Mouse (Mus musculus) erythroblast, embryonic 14.5 days (primary cell): ENCODE measurements at regions not wholly inside any gene's neighbourhood (a gene's known extent, or its start where the extent isn't known, plus 50 kb on each side); places are given as distances from the start of the nearest gene placed in this dataset.

Experiments used
- H3K27me3 ChIP-seq: 2 replicates; pipeline ENCODE4 v1.6.1; 2012; ENCODE audit warnings: inconsistent platforms; ENCODE audit not compliant: control insufficient read depth
- H3K36me3 ChIP-seq: 2 replicates; pipeline ENCODE4 v1.6.1; 2012; ENCODE audit warnings: mild to moderate bottlenecking, inconsistent platforms; ENCODE audit not compliant: control insufficient read depth
- H3K4me1 ChIP-seq: 2 replicates; pipeline ENCODE4 v1.6.1; 2012; ENCODE audit warnings: inconsistent platforms; ENCODE audit not compliant: control insufficient read depth
- H3K4me3 ChIP-seq: replicated peaks from 2 replicates; pipeline ENCODE3; 2012; ENCODE audit warnings: moderate library complexity, mild to moderate bottlenecking, inconsistent platforms
- H3K9me3 ChIP-seq: 2 replicates; pipeline ENCODE4 v1.6.1; 2012; ENCODE audit warnings: low read length, inconsistent platforms, mixed read lengths; ENCODE audit not compliant: control insufficient read depth
- GATA1 ChIP-seq: IDR thresholded peaks from 2 replicates; pipeline ENCODE4 v1.6.1; 2012; ENCODE audit warnings: low read length, inconsistent platforms, mixed read lengths
- TAL1 ChIP-seq: IDR thresholded peaks from 3 replicates; pipeline ENCODE4 v1.6.1; 2012; ENCODE audit warnings: low read length, inconsistent platforms, mixed read lengths

GRCm38 (mm10) chr15:87922781-87923446 is 378.8 kb downstream of the Fam19a5 start:
- Histone ChIP-seq H3K9me3 (peaks cover 35% of the 10 kb centered on the region), H3K4me1 (no peaks in the 10 kb centered on the region), H3K36me3 (no peaks in the 10 kb centered on the region), H3K4me3 (no peak overlapping the region), H3K27me3 (no peaks in the 10 kb centered on the region)
- TF ChIP-seq GATA1 (no peak), TAL1 (no peak)

- no peak overlapping the region for H3K4me3 ChIP-seq
- no peaks in the 10 kb centered on the region for H3K4me1 ChIP-seq
- no peaks in the 10 kb centered on the region for H3K36me3 ChIP-seq
- TF ChIP-seq TAL1, result no peak
- TF ChIP-seq GATA1, result no peak
- no peaks in the 10 kb centered on the region for H3K27me3 ChIP-seq
- peaks cover 36% of the 10 kb centered on the region for H3K9me3 ChIP-seq
Observed at GRCm38 (mm10) chr15:87923906-87924305, 379.8 kb downstream of the Fam19a5 start.

GRCm38 (mm10) chr15:87936041-87936440 is 391.9 kb downstream of the Fam19a5 start:
- Histone ChIP-seq H3K36me3 (no peaks in the 10 kb centered on the region), H3K4me1 (no peaks in the 10 kb centered on the region), H3K9me3 (peaks cover 60% of the 10 kb centered on the region), H3K27me3 (no peaks in the 10 kb centered on the region), H3K4me3 (no peak overlapping the region)
- TF ChIP-seq TAL1 (no peak), GATA1 (no peak)

GRCm38 (mm10) chr15:87940837-87941236 is 396.7 kb downstream of the Fam19a5 start:
- no peaks in the 10 kb centered on the region for H3K27me3 ChIP-seq
- TF ChIP-seq GATA1 (no peak), TAL1 (no peak)
- no peaks in the 10 kb centered on the region for H3K36me3 ChIP-seq
- no peak overlapping the region for H3K4me3 ChIP-seq
- no peaks in the 10 kb centered on the region for H3K4me1 ChIP-seq
- H3K9me3 ChIP-seq, result peaks cover 55% of the 10 kb centered on the region

- no peaks in the 10 kb centered on the region for H3K36me3 ChIP-seq
- no peaks in the 10 kb centered on the region for H3K4me1 ChIP-seq
- peaks cover 43% of the 10 kb centered on the region for H3K9me3 ChIP-seq
- no peaks in the 10 kb centered on the region for H3K27me3 ChIP-seq
- no peak overlapping the region for H3K4me3 ChIP-seq
- no peak for TF ChIP-seq GATA1
- TF ChIP-seq TAL1, result no peak
Observed at GRCm38 (mm10) chr15:87952531-87952930, 408.4 kb downstream of the Fam19a5 start.

- no peak overlapping the region for H3K4me3 ChIP-seq
- no peaks in the 10 kb centered on the region for H3K4me1 ChIP-seq
- H3K36me3 ChIP-seq, result no peaks in the 10 kb centered on the region
- TF ChIP-seq GATA1 (no peak), TAL1 (no peak)
- H3K27me3 ChIP-seq, result no peaks in the 10 kb centered on the region
- peaks cover 55% of the 10 kb centered on the region for H3K9me3 ChIP-seq
Observed at GRCm38 (mm10) chr15:87955685-87956256, 411.7 kb downstream of the Fam19a5 start.

- no peaks in the 10 kb centered on the region for H3K27me3 ChIP-seq
- TF ChIP-seq TAL1, result no peak
- TF ChIP-seq GATA1, result no peak
- no peak overlapping the region for H3K4me3 ChIP-seq
- no peaks in the 10 kb centered on the region for H3K36me3 ChIP-seq
- H3K9me3 ChIP-seq, result peaks cover 47% of the 10 kb centered on the region
- no peaks in the 10 kb centered on the region for H3K4me1 ChIP-seq
Observed at GRCm38 (mm10) chr15:87958866-87959265, 414.8 kb downstream of the Fam19a5 start.

- H3K27me3 ChIP-seq, result no peaks in the 10 kb centered on the region
- no peak overlapping the region for H3K4me3 ChIP-seq
- H3K36me3 ChIP-seq, result no peaks in the 10 kb centered on the region
- no peaks in the 10 kb centered on the region for H3K4me1 ChIP-seq
- no peak for TF ChIP-seq GATA1
- no peak for TF ChIP-seq TAL1
- peaks cover 68% of the 10 kb centered on the region for H3K9me3 ChIP-seq
Observed at GRCm38 (mm10) chr15:87972641-87973040, 428.5 kb downstream of the Fam19a5 start.

GRCm38 (mm10) chr15:87987322-87987985 is 443.4 kb downstream of the Fam19a5 start:
- peaks cover 33% of the 10 kb centered on the region for H3K9me3 ChIP-seq

More at GRCm38 (mm10) chr15:87987322-87987985, 443.4 kb downstream of the Fam19a5 start:
- H3K27me3 ChIP-seq, result no peaks in the 10 kb centered on the region
- no peak overlapping the region for H3K4me3 ChIP-seq
- TF ChIP-seq TAL1 (no peak), GATA1 (no peak)
- no peaks in the 10 kb centered on the region for H3K4me1 ChIP-seq
- H3K36me3 ChIP-seq, result no peaks in the 10 kb centered on the region
